Mouse (Mus musculus): ENCODE measurements around the gene Zfp85. TPM values are rescaled to one million over a fixed set of nuclear protein-coding genes. Genes with fewer than 3 reads are reported as not detected.
"Not testable (repeated sequence)": the region's sequence is repeated elsewhere in the genome, so short reads cannot be mapped to it uniquely, and the experiment has no call there.

The Zfp85 gene
- polyA plus RNA-seq (2017; shearing (Covaris generic)) = 10 to 100 TPM; 13.0 to 16.3 TPM

DNA sequence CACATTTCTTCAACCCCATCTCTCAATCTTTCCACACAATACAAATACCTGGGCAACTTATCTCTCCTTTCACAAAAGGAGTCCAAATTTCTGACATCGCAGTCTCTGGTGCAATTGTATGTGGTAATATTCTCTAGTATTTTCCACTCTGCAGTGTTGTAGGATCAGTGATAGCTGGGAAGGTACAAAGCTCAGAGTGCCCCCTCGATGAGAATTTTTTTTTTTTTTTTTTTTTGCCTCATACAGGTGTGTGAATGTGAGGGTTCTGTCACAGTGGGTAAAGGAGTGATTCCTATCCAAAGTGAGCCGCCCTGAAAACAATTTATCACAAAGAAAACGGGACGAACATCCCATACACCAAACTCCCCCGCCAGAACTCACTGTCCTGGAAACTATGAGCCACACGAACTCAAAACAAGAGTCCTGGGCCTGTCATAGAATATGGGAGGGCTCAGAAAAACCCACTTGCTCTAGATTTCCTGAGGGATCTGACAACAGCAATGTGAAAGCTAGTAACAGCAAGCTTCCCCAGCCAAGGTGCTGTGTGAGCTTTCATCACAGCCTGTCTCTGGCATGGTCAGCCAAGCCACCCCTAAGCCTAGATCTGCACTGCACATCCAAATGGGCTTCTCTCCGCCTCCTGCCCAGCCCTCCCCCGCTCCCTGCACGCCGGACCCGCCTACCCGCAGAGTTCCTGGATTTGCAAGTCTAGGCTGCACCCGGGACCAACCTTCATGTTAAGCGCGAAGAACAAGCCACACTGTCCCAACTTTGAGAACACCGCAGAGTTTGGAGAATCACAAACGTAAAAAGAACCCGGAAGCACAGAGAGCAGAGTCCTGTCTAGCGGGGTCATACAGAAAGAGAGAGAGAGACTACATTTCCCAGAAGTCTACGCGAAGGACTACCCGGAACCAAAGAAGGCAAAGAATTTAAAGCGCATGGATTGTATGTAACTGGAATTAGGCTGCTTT is at the start of gene Zfp85:
Gene Zfp85 (minus strand): TSS at position 896 of the 974 bp plus-strand sequence.
- ATAC-seq = peak; percentile 99

DNA sequence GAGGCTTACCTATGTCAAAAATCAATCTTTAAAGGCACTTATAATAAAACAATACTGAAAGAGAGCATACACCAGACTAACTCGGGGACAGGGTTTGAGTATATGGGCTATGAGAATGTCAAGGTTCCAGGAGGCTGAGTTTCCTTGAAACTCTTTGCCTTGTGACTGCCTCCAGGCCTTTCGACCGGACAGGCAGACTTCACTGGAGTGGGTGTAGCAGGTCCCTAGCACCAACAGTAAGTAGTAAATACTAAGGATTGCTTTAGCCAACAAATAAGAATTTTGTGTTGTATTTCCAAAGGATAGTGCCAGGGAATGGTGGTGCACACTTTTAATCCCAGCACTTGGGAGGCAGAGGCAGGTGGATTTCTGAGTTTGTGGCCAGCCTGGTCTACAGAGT is 44.1 kb upstream of the Zfp85 start:
- ATAC-seq = not testable (repeated sequence)

DNA sequence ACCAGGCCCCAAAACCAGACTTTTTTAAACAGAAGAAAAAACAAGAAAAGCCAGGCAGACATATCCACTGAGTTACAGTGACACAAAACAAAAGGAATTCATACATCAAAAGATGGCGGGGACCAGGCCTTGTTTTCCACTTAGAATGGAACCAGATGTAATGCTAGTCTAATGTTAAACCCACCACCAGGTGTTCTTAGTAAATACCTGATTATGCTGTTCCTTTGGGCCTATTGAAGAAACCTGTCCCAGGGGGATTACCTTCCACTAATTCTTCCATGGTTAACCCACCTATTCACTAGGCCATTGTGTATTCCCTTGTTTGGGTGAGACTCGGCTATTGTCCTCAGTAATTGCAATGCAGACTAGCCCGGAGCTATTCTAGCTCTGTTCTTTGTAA is 43.6 kb upstream of the Zfp85 start:
- no peak for ATAC-seq

DNA sequence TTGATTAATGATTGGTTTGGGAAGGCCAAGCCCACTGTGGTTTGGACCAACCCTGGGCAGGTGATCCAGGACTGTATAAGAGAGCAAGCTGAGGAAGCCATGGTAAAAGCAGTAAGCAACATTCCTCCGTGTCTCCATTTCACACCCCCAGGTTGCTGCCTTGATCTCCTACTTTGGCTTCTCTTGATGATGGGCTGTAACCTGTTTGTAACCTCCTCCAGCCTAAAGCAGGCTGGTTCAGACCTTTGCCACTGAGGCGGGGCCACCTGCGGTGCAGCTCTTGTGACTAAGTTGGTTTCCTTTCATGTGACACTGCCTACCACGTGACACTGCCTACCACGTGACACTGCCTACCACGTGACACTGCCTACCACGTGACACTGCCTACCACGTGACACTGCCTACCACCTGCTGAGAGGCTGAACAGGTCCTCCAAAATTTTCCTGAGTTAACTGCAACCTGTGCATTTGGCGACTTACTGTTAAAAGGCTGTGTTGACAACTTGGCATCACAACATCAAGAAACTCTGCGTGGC is 37.0 kb upstream of the Zfp85 start:
- no peak for ATAC-seq

DNA sequence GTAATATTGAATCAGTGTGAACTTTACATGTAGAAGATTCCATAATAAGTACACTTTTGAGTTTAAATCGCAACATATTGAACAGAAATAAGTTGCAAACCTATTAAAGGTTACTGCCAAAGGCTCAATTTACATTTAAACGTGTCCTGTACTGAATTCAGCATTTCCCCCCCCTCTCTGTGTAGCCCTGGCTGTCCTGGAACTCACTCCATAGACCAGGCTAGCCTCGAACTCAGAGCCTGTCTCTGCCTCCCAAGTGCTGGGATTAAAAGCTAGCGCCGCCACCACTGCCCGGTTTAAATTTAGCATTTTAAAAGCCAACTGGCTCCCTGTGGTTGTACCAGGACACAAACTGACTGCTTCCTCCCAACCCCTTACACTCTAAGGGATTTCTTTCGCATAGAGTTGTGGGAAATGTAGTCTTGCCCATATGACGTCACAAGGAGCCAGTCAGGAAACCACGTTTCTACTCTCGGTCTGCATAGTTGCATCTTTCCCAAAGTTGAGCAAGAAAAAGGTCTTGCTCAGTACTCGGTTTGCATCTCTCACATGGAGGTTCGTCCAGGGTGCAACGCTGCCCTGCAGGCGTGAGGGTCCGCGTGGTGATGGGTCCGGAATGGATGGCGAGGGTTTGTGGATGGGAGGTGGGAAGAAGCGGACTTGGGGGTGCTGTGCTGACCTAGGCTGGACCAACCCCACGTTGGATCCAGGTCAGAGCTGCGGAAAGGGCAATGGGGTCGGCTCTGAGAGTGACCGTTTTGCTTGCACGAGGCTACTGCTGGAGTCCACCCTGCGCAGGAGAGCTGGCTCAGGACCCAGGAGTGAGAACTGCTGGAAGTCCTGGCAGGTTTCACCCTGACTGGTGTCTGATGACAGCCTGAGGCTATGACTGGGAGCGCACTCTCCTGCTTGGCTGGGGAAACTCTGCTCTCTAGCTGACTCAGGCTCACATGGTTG is 24.5 kb upstream of the Zfp85 start, which contains the start of gene Zfp493:
Gene Zfp493 (plus strand): TSS at position 429 of the 957 bp plus-strand sequence.
- ATAC-seq = peak; percentile 100

DNA sequence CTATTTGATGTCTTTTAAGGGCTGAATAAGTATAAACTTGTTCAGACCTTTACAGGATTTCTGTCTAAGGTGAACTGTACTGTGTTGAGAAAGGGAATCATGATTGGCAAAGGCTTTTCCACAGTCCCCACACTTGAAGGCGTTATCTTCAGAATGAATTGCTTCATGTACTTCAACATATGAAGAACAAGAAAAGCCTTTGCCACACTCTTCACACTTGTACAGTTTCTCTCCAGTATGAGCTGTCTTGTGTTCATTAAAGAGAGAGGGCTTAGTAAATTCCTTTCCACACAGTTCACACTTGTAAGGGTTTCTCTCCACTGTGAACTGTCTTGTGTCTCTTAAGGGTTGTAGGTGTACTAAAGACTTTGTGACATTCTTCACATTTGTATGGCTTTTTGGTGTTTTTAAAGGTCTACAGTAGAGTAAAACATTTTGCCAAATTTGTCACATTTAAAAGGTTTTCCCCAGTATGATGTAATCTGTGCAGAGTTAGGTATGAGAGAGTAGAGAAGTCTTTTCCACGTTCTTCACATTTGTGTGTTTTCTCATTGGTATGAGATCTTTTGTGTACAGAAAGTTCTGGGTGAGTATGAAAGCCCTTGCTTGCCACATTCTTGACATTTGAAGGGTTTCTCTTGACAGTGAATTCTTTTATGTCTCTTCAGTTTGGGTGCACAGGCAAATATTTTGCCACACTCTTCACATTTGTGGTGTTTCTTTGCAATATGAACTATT is 8.2 kb upstream of the Zfp85 start:
- no peak for ATAC-seq

DNA sequence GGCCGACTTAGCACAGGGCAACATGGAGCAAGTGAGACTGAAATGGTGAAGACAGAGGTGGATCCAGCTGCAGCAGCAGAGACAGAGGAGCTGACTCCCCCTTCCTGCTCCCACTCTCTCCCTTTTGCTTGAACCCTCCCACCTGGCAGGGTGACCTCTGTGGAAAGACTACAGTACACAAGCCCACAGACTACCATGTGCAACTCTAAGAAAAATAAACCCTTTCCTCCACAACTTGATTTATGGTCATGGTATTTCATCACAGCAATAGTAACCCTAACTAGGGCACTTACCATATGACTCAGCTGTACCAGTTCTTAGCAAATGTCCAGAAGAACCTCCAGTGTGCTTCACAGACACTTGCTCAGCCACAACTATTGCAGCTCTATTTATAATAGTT is 4.9 kb upstream of the Zfp85 start:
- no peak for ATAC-seq

DNA sequence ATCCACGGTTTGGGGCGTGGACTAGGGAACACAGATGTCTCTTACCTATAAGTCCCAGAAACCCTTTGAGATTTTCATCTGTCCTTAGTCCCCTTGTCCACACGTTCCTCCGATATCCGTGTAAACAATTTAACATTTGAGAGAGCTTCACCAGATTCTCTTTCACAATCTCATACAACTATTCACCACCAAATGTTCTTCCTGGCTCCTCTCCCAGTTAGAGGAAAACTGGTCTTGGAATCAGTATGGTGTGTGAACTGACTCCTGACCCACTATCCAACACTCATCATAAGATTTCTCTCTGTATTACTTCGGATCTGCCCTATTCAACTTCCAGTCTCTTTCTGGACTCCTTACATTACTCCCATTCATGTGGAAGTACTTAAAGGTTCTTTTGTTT is 733 bp upstream of the Zfp85 start:
- no peak for ATAC-seq

DNA sequence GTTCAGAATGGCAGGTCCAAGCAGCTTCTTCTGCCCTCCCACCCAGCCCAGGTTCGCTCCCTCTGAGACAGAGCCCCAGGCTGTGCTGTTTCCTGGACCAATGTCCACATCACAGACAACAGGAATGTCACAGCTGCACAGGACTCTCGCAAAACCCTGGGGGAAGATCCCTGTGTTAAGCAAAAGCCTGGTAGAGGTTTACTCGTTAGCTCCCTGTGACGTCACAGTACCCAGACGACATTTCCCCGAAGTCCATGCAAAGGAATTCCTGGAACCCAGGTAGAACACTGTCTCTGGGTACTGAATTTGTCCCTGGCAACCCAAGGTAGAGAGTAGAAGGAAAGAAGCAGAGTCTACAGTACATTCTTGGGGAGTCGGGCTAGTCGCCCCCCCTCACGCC is 11.1 kb downstream of the Zfp85 start:
- no peak for ATAC-seq

DNA sequence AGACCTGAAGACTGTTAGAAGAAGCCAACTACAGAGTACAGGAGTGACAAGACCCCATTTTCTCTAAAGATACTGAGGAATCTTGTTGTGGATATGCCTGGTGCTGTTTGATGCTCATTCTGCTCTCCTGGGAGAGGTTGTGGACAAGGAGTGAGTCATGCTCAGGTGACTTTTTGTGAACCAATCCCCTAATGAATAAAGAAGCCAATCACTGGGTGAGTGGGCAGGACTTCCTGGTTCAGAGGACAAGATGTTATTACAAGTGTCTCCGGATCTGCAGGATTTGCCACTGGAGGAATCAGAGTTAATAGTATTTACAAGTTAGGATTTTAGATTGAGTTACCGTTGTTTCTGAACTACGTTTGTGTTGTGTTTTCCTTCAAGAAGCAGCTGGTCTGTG is 12.1 kb downstream of the Zfp85 start:
- no peak for ATAC-seq

DNA sequence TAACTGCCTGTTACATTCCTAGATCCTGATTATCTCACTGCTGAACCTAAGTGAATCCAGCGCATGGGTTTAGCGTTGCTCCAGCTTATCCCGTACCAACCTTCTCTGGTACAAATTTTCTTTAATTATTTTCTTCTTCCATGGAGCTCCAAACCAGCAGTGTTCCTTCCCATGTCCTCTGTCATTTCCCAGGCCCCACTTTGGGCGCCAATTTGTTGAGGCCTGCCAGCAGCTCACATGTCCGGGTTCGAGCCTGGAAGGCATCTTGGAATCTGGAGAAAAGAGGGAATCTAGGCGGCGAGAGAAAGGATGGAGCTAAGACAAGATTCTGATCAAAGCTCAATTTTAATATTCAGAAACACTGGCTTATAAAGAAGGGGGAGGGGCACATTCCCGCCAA is 20.6 kb downstream of the Zfp85 start:
- not testable (repeated sequence) for ATAC-seq

DNA sequence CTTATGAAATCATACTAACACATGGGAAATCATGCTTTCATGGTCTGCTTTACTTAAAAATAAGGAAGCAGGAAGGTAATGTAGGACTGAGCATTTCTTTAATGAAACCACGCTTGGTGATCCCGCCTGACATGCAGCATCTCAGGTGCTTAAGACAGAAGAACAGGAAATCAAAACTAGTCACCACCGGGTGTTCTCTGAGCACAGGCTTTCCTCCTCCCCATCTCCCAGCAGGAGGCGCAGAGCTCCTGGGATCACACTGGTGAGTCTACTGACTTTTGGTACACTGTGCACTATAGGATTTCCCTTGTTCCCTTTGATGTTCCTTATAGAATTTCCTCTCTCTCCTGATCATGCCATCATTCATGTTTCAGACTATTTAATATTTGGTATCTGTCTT is 25.6 kb downstream of the Zfp85 start:
- peak; percentile 51 for ATAC-seq

DNA sequence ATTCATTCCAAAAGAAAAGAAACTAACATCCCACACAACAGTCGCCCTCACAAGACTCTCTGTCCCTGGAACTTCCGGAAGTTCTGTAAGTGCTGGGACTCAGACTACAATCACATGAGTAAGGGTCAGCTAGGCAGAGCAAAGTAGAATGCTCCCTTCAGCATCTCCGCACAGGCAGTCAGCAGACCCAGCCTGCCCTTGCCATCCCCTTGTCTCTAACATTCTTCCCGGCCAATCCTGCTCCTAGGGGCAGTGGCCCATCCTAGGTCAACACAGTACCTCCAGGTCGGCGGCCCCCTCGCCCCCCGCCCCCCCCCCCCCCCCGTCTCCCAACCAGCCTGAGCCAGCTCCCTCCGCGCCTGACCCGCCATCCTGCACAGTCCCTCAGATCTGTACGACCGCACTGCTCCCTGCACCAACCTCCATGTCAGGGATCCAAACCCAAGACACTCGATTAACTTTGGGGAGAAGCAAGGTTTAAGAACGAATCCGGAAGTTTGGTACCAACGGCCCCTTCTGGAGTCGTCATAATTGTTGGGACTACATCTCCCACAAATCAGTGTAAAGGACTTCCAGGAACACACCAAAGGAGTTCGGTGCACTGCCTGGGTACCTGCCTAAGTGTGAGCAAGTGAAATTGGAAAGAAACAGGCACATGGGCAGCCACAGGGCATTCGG is 26.2 kb downstream of the Zfp85 start, which contains the start of gene Zfp65:
Gene Zfp65 (minus strand): TSS at position 533 of the 678 bp plus-strand sequence.
- peak; percentile 73 for ATAC-seq

DNA sequence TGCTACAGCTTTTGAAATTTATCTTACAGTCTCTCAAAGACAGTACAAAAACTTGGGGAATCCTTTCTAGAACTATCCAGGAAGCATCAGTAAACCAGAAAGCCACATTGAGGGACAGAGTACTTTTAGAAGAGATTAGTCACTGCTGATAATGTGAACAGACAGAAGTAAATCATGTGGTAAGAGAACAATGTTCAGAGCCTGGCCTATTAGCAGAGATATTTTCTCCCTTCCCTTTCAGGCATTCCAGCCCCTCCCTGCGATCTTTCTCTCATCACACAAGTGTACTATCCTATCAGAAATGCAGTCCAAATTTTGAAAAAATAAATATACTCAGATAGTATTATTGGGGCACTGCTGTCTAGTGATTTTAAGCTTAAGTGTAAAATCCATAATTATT is 26.9 kb downstream of the Zfp85 start:
- ATAC-seq = no peak

DNA sequence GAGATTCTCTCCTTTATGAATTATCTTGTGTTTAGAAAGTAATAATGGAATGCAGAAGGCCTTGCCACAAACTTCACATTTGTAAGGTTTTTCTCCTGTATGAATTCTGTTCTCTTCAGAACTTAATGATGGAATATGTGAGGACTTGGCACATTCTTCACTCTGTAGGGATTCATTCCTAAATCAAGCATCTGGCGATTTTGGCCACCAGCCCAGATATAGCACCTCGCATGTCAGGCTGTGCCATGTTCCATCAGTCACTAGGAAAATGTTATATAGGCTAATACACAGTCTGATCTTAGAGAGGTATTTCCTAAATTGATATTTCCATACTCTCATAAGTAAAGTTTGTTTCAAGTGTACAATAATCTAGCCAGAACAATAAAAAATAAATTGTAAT is 29.7 kb downstream of the Zfp85 start:
- not testable (repeated sequence) for ATAC-seq

DNA sequence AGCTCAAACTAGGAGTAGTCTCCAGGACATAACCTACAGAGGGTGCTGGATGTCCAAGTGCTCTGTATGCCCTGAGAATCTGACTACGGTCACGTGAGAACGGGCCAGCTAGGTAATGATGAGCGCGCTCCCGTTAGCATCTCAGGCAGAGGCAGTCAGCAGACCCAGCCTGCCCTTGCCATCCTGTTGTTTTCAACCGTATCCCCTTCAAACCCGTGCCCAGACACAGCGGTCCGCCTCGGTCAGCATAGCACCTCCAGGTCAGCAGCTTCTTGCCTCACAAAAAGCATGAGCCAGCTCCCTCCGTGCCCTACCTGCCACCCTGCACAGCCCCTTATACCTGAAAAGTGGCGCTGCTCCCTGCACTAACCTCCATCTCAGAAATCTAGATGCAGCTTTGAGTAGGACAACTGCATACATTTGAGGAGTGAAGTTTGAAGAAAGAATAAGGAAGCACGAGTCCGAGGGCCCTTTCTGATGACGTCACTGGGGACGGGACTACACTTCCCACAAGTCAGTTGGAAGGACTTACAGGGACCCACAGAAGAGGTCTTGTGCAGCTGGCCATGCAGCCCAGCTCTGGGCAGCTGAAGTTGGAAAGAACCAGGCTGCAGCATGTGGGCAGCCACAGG is 31.1 kb downstream of the Zfp85 start:
- ATAC-seq = peak; percentile 84

Data from activated CD4-positive, CD25-positive, alpha-beta regulatory T cell, adult 4 months (primary cell).